Mouse (Mus musculus): ENCODE measurements around the gene Zfp51. TPM values are rescaled to one million over a fixed set of nuclear protein-coding genes. Genes with fewer than 3 reads are reported as not detected.
"Not testable (repeated sequence)": the region's sequence is repeated elsewhere in the genome, so short reads cannot be mapped to it uniquely, and the experiment has no call there.

Zfp51 gene
- polyA plus RNA-seq (2012; rRNA removed), result 3.2 and 3.7 TPM in 2 replicates

- peak; percentile 32; the same call in 1 of the 2 replicates for TF ChIP-seq POLR2A (IDR thresholded peaks at IDR 0.05; ENCODE audit: extremely low read depth, insufficient read depth, low read length)
- no peak for TF ChIP-seq CTCF (IDR thresholded peaks at IDR 0.05; ENCODE audit: extremely low read depth, insufficient read depth, low read length)
- peaks cover 2% of the 10 kb centered on the region; the same call in 1 of the 2 replicates for H3K4me1 ChIP-seq (ENCODE audit: control insufficient read depth, insufficient read depth, low read length)
- H3K27ac ChIP-seq (ENCODE audit: insufficient read depth, low read length), result peak within 1 kb of the TSS; percentile 31; the same call in 1 of the 2 replicates
- peak within 1 kb of the TSS; percentile 73 for H3K4me3 ChIP-seq (ENCODE audit: insufficient read depth, low read length)
These were observed at the start of gene Zfp51 for GRCm38 (mm10) chr17:21450138-21450704. Gene Zfp51, plus strand, starts transcription at chr17:21450374.

GRCm38 (mm10) chr17:21422664-21423599 lies 27.2 kb upstream of the Zfp51 start, which contains the start of gene Zfp54:
Gene Zfp54, plus strand, starts transcription at chr17:21423227.
- TF ChIP-seq CTCF (IDR thresholded peaks at IDR 0.05; ENCODE audit: extremely low read depth, insufficient read depth, low read length) (peak; percentile 28; the same call in 1 of the 2 replicates), POLR2A (IDR thresholded peaks at IDR 0.05; ENCODE audit: extremely low read depth, insufficient read depth, low read length) (no peak)
- Histone ChIP-seq H3K4me1 (ENCODE audit: control insufficient read depth, insufficient read depth, low read length) (no peaks in the 10 kb centered on the region), H3K4me3 (ENCODE audit: insufficient read depth, low read length) (peak within 1 kb of the TSS; percentile 57), H3K27ac (ENCODE audit: insufficient read depth, low read length) (peak within 1 kb of the TSS; percentile 60; the same call in 1 of the 2 replicates)

- H3K4me3 ChIP-seq (ENCODE audit: insufficient read depth, low read length); H3K27ac ChIP-seq (ENCODE audit: insufficient read depth, low read length); H3K4me1 ChIP-seq (ENCODE audit: control insufficient read depth, insufficient read depth, low read length): not testable (repeated sequence)
These were observed 11.3 kb upstream of the Zfp51 start for GRCm38 (mm10) chr17:21438806-21439400.

- Histone ChIP-seq H3K4me3 (ENCODE audit: insufficient read depth, low read length) (peak overlapping the region; percentile 73), H3K27ac (ENCODE audit: insufficient read depth, low read length) (peak overlapping the region; percentile 31; the same call in 1 of the 2 replicates), H3K4me1 (ENCODE audit: control insufficient read depth, insufficient read depth, low read length) (peaks cover 2% of the 10 kb centered on the region; the same call in 1 of the 2 replicates)
- TF ChIP-seq POLR2A (IDR thresholded peaks at IDR 0.05; ENCODE audit: extremely low read depth, insufficient read depth, low read length) (no peak), CTCF (IDR thresholded peaks at IDR 0.05; ENCODE audit: extremely low read depth, insufficient read depth, low read length) (peak; percentile 44; the same call in 1 of the 2 replicates)
These were observed 505 bp upstream of the Zfp51 start for GRCm38 (mm10) chr17:21449669-21450068.

- H3K27ac ChIP-seq (ENCODE audit: insufficient read depth, low read length), result no peak overlapping the region
- no peaks in the 10 kb centered on the region for H3K4me1 ChIP-seq (ENCODE audit: control insufficient read depth, insufficient read depth, low read length)
- TF ChIP-seq CTCF (IDR thresholded peaks at IDR 0.05; ENCODE audit: extremely low read depth, insufficient read depth, low read length), result no peak
- TF ChIP-seq POLR2A (IDR thresholded peaks at IDR 0.05; ENCODE audit: extremely low read depth, insufficient read depth, low read length), result no peak
- H3K4me3 ChIP-seq (ENCODE audit: insufficient read depth, low read length), result no peak overlapping the region
These were observed 13.4 kb downstream of the Zfp51 start for GRCm38 (mm10) chr17:21463550-21463949.

- Histone ChIP-seq H3K27ac (ENCODE audit: insufficient read depth, low read length) (no peak overlapping the region), H3K4me3 (ENCODE audit: insufficient read depth, low read length) (no peak overlapping the region), H3K4me1 (ENCODE audit: control insufficient read depth, insufficient read depth, low read length) (no peaks in the 10 kb centered on the region)
- TF ChIP-seq CTCF (IDR thresholded peaks at IDR 0.05; ENCODE audit: extremely low read depth, insufficient read depth, low read length) (no peak), POLR2A (IDR thresholded peaks at IDR 0.05; ENCODE audit: extremely low read depth, insufficient read depth, low read length) (no peak)
These were observed 22.0 kb downstream of the Zfp51 start for GRCm38 (mm10) chr17:21472032-21472652.

- Histone ChIP-seq H3K4me3 (ENCODE audit: insufficient read depth, low read length) (no peak overlapping the region), H3K27ac (ENCODE audit: insufficient read depth, low read length) (no peak overlapping the region), H3K4me1 (ENCODE audit: control insufficient read depth, insufficient read depth, low read length) (no peaks in the 10 kb centered on the region)
- TF ChIP-seq CTCF (IDR thresholded peaks at IDR 0.05; ENCODE audit: extremely low read depth, insufficient read depth, low read length) (no peak), POLR2A (IDR thresholded peaks at IDR 0.05; ENCODE audit: extremely low read depth, insufficient read depth, low read length) (no peak)
These were observed 22.6 kb downstream of the Zfp51 start for GRCm38 (mm10) chr17:21472653-21473307.

- TF ChIP-seq POLR2A (IDR thresholded peaks at IDR 0.05; ENCODE audit: extremely low read depth, insufficient read depth, low read length) (no peak), CTCF (IDR thresholded peaks at IDR 0.05; ENCODE audit: extremely low read depth, insufficient read depth, low read length) (no peak)
- no peaks in the 10 kb centered on the region for H3K4me1 ChIP-seq (ENCODE audit: control insufficient read depth, insufficient read depth, low read length)
- H3K4me3 ChIP-seq (ENCODE audit: insufficient read depth, low read length), result no peak overlapping the region
- H3K27ac ChIP-seq (ENCODE audit: insufficient read depth, low read length), result no peak overlapping the region
These were observed 23.4 kb downstream of the Zfp51 start for GRCm38 (mm10) chr17:21473362-21474190.

- not testable (repeated sequence) for H3K4me1 ChIP-seq (ENCODE audit: control insufficient read depth, insufficient read depth, low read length); H3K4me3 ChIP-seq (ENCODE audit: insufficient read depth, low read length); H3K27ac ChIP-seq (ENCODE audit: insufficient read depth, low read length)
These were observed 24.6 kb downstream of the Zfp51 start for GRCm38 (mm10) chr17:21474729-21475128.

- H3K4me3 ChIP-seq (ENCODE audit: insufficient read depth, low read length); H3K4me1 ChIP-seq (ENCODE audit: control insufficient read depth, insufficient read depth, low read length); H3K27ac ChIP-seq (ENCODE audit: insufficient read depth, low read length): not testable (repeated sequence)
These were observed 25.1 kb downstream of the Zfp51 start for GRCm38 (mm10) chr17:21475290-21475689.

GRCm38 (mm10) chr17:21476351-21476750 lies 26.2 kb downstream of the Zfp51 start:
- H3K4me3 ChIP-seq (ENCODE audit: insufficient read depth, low read length); H3K27ac ChIP-seq (ENCODE audit: insufficient read depth, low read length); H3K4me1 ChIP-seq (ENCODE audit: control insufficient read depth, insufficient read depth, low read length): not testable (repeated sequence)

- H3K27ac ChIP-seq (ENCODE audit: insufficient read depth, low read length); H3K4me3 ChIP-seq (ENCODE audit: insufficient read depth, low read length); H3K4me1 ChIP-seq (ENCODE audit: control insufficient read depth, insufficient read depth, low read length): not testable (repeated sequence)
These were observed 28.1 kb downstream of the Zfp51 start for GRCm38 (mm10) chr17:21478103-21478777.

Measured in cortical plate, adult 2 months (tissue).